Mouse (Mus musculus): ENCODE data around the gene Cd164l2.

Gene Cd164l2

DNA sequence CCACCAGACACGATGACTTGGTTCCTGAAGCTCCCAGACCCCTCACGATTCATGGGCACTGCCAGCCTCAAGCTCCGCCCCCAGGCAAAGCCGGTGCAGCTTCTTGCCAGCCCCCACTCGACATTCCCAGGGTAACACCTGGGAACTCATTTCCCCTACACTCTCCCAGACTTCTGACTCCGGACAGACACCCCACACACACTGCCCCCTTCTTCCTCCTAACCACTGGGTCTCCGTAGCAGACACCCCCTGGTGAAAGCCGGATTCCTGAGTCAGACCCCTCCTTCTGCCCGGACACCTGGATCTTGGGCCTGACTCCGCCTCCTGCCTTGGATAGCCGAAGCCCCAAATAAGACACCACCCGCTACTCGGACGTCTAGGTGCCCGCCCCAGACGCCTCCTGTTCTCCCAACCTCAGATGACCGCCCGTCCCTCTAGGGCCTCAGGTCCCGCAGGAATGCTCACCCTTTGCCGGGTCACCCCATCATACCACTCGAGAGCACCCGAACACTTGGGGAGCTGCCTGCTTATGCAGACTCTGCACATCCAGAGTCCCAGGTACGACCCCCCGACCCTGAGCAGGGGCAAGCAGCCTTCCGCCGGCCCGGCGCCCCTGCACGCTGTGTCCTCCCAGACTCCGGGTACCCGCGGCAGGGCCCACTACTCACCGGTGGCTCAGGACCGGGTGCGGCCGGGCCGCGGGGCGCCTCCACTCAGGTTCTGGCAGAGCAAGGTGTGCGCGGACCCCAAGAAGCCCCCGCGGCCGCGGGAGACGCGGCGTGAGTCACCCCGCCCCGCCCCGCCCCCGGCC is at the start of gene Cd164l2, which contains the start of gene Gpr3:
Cd164l2 (plus strand) TSS at position 381 of the 811 bp plus-strand sequence.
Gpr3 (minus strand) TSS at position 786 of the 811 bp plus-strand sequence.
- in situ Hi-C loops (cut with MboI, MseI): loop anchor here (5.0 kb wide), 2 partner anchors 35 to 85 kb away; no protein-coding TSS in a partner anchor

DNA sequence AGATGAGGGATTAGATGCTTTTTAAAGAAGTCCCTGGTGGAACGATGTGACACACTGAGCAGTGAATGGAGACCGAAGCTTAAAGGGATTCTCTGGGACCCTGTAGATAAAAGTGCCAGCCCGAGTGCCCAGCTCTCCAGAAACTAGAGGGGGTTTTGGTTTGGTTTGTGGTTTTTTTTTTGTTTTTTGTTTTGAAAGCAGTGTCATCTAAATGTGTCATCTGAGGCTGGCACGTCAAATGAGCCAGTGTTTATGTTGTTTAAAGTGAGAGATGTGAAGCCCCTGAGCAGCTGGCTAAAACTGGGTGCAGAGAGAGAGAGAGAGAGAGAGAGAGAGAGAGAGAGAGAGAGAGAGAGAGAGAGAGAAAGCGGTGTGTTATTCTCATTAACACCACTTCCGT is 49.7 kb upstream of the Cd164l2 start:
- in situ Hi-C loops (cut with MboI, MseI): no loop called here

DNA sequence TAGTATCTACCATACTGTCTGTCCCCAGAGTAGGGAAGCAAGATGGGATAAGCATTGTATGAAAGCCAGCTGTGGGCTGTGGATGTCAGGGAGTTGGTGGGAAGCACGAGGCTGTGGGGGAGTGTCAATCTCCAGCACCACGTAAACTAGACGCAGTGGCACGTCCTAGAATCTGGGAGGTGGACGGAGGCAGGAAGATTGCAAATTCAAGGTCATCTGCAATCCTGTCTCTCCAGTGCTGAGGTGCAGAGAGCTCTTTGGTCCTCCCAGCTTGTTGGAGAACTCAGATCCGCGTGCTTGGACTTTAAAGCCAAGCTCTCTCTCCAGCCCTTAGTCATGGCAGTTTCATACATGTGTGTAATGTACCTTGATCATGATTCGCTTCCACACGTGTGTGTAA is 45.2 kb upstream of the Cd164l2 start:
- in situ Hi-C loops (cut with MboI, MseI): no loop called here

DNA sequence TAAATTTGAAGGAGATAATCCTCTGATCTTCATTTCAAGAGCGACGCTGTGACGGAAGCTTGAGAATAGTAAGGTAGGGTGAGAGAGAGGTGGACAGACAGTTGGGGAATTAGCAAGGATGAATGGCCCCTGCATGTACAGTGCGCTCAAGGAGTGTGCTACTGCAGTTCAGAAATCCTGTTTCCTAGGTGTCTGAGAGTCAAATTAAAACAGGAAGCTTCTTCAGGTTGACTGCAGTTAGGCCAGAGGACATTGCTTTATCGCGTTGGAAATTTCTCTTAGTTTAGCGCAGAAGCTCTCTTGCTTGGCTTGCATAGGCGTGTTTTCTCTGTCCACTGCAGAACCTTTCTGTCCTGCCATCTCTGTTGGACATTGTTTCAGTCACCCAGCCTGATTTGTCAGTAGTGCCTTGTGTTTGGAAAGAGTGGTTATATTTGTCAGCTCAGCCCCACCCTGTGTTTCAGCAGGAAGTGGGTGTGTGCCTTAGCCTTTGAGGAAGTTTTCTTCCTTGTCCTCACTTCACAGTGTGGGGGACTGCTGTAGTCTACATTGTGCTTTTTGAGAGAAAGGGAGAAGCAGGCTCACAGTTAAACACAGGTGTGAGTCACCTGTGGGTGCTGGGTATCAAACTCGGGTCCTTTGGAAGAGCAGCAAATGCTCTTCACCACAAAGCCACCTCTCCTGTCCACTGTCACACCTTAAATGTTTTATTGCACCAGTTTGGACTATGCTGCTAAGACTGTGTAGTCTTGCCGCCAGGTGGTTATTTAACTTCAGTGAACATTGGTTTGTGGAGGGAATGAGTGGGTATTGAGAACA is 42.5 kb upstream of the Cd164l2 start:
- in situ Hi-C loops (cut with MboI, MseI): no loop called here

DNA sequence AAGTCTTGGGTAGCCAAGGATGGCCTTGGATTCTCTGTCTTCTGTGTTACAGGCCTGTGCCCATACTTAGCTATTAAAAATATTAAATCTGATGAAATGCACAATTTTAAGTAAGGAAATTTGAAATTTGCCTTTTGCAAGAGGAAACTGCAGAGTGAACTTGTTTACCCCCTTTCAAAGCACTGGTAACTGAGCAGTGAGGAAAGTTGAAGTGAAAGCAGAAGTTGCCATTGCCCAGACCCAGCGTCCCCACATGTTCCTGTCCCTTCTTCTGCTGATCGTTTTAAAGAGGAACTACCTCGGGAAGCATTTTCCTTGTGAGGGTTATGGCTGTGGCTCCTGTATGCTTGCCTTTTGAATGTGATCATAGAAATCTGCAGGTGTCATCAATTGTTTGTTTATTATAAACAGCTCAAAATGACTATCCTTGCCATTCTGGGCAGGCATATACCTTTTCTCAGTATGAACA is 41.8 kb upstream of the Cd164l2 start:
- in situ Hi-C loops (cut with MboI, MseI): no loop called here

DNA sequence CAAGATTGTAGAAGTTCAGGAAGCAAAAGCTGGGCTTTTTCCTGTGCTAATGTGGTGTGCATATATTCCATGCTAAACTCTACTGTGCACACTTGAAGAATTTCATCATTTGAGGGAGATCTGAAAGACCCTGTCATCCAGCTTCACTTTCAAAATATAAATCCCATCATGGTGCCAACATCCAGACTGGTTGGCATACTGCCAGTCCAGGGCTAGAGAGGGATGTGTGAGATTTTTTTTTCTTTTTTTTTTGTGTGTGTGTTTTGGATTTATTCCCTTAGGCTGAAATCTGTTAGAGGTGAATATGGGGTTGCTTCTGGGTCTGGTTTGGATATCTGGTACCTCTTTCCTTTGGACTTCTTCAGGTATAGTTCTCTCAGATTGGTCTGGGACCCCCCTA is 41.3 kb upstream of the Cd164l2 start:
- in situ Hi-C loops (cut with MboI, MseI): no loop called here

DNA sequence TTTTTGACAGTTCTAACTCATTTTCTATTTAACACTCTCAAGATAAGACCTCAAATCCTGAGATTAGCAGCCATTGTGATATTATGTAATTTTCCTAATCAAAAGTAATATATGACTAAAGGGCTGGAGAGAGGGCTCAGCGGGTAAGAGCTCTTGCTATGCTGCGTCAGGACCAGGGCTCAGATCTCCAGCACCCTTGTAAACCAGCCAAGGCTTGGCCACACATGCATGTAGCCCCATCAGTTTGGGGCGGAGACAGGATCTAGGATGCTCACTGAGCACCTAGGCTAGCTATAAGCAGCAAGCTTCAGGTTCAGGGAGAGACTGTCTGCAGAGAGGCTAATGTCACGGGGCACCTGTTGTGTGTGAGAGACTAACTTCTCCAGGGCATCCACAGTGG is 39.5 kb upstream of the Cd164l2 start:
- in situ Hi-C loops (cut with MboI, MseI): no loop called here

DNA sequence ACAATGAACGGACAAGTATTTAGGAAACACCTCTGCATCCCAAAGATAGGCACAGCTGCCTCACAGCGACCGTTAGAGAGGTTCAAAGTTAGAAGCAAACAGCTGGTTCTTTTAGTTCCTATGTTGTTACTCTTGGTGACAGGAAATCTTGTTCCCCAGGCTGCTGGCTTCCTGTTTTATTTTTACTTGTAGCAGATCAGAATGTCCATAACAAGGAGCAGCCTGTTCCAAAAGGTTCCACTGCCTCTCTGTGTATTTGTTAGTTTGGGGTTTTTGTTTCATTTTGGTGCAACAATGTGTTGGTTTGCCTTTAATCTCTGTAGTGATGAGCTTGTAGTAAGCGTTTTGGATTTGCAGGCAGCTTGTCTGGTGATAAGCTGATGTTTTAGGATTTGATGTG is 37.6 kb upstream of the Cd164l2 start:
- in situ Hi-C loops (cut with MboI, MseI): no loop called here

DNA sequence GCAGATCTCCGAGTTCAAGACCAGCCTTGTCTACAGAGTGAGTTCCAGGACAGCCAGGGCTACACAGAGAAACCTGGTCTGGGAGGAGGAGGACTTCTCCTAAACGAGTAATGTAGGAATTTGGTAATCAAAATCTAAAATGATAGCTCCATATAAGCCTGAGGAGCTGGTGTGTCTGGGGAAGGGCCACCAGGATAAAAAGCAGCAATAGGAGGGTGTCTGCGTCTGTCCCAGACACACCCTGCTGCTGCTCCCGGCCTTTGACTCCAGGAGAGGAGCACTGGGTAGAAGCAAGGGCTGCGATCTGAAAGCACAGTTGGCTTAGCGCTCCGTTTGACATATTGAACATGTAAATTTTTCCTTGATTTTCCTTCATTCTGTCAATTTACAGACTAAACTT is 36.7 kb upstream of the Cd164l2 start:
- in situ Hi-C loops (cut with MboI, MseI): no loop called here

DNA sequence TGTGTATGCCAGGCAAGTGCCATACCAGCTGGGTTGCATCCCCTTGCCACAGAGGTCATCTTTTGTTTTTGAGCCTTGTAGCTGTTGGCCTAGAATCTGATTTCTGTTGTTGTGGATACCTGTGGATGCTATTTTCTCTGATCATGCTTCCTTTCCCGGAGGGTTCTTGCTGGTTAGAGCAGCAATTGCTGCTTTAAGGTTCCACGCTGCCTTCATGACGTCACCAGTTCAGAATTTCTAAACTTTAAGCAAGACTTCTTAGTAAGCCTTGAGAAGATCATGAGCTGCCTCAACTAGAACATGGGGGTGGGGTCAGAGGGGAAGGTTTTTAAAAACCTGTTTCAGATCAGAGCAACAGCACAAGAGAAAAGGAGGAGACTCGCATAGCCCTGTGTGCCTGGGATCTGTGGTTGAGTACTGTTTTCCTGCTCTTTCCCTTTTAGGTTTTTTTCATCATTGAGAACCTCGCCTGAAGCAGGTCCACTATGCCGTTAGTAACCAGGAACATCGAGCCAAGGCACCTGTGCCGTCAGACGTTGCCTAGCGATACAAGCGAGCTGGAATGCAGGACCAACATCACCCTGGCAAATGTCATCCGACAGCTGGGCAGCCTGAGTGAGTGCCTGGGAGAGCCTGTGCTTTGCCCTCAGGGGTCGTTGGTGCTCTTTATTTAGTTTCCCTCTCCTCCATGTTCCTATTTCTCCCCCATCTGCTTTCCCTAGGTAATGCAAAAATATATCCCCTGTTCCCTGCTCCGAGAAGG is 35.8 kb upstream of the Cd164l2 start:
- in situ Hi-C loops (cut with MboI, MseI): no loop called here

DNA sequence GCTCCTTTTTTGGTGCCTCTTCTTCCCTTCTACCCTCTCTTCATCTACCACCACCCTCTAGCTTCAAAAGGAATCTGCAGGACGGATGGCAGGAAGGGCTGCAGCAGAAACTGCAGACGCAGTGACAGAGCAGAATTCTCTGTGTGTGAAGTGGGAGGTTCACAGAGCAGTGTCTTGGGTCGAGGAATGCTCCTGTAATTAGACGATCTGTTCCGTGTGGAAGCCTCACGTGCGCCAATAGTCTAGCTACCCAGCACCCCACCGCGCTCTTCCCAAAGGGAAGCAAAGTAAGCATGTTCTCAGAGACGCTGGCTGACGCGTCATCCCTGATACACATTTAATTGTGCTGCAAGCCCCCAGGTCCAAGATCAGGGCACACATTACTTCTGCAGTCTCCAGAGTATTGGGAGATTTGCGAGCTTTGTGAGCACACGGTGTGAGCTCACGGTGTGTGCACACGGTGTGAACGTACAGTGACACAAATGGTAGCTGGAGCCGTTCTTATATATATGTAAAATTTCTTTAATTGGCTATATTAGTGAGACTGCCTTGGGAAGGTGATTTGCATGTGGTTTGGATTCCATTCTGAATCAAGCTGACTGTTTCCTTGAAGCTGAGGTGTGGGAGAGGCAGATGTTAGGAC is 35.0 kb upstream of the Cd164l2 start:
- in situ Hi-C loops (cut with MboI, MseI): no loop called here

DNA sequence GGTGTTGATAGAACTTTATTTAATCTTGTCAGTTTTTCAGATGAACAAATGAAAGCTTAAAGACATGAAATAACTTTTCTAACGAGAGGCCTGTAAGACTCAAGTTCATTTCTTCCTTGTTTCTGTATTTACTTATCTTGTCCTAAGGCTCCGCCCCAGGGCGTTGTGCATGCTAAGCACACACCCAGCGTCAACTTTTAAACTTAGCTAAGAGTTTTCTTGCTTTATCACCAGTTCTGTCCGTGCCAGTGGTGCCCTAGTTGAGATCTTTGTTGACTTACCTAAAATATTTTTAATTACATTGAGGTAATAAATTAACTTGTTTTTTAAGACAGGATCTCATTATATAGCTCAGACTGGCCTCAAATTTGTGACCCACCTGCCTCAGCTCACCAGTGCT is 33.6 kb upstream of the Cd164l2 start:
- in situ Hi-C loops (cut with MboI, MseI): no loop called here

DNA sequence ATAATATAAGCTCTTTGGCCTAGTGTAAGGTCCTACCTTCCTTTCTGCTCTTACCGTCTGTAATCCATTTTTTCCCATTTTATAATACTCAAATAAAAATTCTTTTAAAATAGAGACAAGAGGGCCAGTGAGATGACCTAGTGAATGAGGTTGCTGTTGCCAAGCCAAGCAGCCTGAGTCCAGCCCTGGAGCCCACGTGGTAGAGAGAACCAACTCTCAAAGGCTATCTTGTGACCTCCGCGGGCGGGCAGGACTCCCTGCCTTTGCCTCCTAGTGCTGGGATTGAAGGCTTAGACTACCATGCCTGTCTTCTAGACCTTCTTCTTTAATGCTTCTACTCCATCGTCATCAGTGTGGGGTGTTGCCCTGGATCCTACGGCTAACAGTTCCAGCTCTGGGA is 32.7 kb upstream of the Cd164l2 start:
- in situ Hi-C loops (cut with MboI, MseI): no loop called here

DNA sequence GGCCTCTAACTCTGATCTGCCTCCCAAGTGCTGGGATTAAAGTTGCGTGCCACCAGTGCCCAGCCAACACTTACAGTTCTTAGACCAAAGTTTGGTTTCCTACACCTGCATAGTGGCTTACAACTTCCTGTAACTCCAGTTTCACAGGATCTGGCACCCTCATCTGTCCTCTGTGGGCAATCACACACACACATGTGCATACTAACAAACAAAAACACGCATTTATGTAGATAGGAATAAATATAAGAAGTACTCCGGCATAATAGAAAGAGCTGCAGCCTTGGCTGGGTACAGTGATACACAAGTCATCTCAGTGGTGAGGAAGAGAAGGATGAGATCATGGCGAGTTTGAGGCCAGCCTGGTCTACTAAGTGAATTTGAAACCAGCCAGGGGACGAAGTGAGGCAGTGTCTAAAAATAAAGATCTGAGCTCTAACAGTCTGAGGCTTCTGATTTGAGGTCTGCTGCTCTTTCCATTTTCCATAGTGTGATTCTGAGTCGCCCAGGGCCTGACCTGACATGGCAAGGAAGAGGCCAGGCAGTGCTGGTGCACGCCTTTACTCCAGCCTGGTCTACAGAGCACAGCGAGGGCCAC is 29.4 kb upstream of the Cd164l2 start:
- in situ Hi-C loops (cut with MboI, MseI): no loop called here

DNA sequence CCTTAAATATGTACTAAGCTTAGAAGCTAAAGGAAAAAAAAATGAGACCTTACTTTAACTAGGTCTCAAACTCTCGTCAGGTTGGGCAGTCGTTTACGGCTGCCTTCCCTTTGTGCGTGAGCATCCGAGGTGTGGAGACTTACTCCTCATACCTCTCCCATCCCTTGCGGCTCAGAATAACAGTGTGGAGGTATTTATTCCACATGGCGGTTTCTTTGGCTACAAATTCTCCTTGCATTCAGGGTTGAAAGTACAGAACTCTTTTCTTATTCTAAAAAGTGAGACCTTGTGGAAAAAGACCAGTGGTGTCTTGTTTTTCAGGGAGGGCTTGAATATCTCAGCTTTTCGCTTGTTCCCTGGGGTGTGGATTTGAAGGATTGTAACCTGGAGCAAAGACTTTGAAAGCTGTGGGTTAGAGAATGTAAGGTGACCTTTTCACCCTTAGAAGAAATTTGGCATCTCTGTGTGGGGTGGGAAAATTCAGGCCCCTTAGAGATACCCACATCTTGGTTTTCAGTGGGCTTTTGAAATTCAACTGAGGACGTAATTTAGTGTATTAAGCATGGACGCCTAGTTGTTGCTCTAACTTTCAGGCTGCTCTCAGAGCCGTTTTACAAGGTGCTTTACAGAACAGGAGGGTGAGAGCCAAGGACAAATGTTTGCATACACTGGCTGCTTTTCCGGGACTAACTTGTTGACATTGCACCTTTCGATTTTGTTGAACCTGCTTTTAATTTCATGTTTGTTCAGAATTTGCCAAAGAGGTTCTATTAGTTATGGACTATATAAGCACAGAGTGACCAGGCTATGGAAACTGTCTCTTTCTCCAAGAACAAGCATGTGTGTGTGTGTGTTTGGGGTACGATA is 27.7 kb upstream of the Cd164l2 start:
- in situ Hi-C loops (cut with MboI, MseI): no loop called here

DNA sequence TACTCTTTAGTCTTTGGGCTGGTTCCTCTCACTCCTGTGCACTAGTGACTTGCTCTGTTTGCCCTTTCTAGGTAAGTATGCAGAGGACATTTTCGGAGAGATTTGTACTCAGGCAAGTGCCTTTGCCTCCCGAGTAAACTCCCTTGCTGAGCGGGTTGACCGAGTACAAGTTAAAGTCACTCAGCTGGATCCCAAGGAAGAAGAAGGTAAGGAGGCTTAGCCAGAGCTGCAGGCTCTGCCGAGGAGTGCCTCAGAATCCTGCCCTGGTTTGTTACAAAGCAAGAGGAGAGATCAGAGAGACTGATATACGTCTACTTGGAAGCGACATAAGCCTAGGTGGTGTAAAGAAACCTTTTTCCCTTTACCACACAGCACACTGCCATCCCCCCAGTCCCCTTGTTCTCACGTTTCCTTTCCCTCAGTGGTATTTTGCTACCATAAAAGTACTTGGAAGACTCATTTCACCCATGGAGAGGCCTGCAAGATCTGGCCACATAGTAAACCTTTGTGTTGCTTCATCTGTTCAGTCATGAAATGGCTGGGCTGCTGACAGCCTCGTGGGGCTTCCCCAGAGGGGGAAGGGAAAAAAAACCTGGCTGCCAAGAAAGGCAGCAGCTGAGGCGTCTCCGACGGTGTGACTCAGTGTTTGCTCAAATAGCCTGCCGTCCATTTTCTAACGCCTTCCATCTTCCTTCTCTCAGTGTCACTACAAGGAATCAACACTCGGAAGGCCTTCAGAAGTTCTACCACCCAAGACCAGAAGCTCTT is 26.8 kb upstream of the Cd164l2 start:
- in situ Hi-C loops (cut with MboI, MseI): loop anchor here (5.0 kb wide), 1 partner anchor 58 kb away; no protein-coding TSS in a partner anchor

DNA sequence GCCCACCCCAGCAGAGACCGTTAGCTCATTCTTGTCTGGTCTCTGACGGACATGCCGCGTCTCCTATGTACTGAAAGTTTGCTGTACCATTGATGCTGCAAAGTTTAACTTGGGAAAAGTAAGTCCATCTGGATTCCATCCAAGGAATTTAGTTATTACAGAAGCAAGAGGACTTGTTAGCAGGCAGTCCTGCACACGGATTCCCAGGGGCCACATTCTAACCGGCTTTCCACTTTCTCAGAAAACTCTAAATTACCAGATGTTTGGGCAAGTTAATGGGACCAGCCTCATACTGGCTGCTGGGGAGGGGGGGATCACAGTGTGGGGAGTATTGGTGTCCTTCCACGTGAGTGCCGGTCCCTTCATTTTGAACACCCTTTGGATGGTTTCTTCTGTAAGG is 26.0 kb upstream of the Cd164l2 start:
- in situ Hi-C loops (cut with MboI, MseI): loop anchor here (5.0 kb wide), 1 partner anchor 59 kb away; no protein-coding TSS in a partner anchor

DNA sequence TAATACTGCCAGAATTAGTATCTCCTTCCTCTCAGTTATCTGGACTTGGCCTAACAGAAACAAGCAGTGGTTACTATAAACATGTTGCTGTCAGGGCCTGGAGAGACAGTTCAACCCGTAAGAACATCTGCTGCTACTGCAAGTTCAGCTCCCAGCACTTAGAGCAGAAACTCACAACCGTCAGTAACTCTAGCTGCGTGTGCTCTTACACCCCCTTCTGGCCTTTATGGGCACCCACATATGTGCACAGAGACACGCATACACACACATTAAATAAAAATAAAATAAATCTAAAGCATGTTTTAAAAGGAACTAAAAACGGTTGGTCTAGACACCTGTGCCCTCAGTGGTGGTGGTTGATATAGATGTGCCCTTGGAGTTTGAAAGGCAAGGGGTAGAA is 25.1 kb upstream of the Cd164l2 start:
- in situ Hi-C loops (cut with MboI, MseI): loop anchor here (5.0 kb wide), 1 partner anchor 60 kb away; no protein-coding TSS in a partner anchor

DNA sequence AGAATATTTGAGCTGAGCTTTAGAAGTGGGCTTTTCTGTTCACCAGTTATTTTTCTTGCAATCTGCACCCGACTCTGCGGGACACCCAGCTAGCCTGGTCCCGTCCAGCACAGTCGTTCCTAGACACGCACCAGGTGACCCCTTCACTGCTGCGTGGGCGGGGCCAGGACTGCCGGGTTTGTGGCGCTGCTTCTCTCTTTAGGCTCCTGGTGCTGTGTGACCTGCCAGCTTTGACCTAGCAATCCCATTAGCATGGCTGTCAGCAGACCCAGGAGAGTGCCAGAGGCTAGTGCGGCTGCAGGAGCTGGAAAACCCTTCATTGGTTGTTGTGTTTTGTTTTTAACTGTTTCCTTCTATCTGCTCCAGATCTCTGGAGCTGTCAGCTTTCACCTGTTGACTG is 22.5 kb upstream of the Cd164l2 start:
- in situ Hi-C loops (cut with MboI, MseI): loop anchor here (5.0 kb wide), 1 partner anchor 62 kb away; no protein-coding TSS in a partner anchor

Data from regulatory T cell (primary cell).